Mouse (Mus musculus): ENCODE measurements around the gene Arfgef3. TPM values are rescaled to one million over a fixed set of nuclear protein-coding genes. Genes with fewer than 3 reads are reported as not detected.

Gene Arfgef3
- 6.4 and 6.5 TPM in 2 replicates for polyA plus RNA-seq (2015; fragmentation: Nextera tagmentation; extraction: Ambion mirVana)

DNA sequence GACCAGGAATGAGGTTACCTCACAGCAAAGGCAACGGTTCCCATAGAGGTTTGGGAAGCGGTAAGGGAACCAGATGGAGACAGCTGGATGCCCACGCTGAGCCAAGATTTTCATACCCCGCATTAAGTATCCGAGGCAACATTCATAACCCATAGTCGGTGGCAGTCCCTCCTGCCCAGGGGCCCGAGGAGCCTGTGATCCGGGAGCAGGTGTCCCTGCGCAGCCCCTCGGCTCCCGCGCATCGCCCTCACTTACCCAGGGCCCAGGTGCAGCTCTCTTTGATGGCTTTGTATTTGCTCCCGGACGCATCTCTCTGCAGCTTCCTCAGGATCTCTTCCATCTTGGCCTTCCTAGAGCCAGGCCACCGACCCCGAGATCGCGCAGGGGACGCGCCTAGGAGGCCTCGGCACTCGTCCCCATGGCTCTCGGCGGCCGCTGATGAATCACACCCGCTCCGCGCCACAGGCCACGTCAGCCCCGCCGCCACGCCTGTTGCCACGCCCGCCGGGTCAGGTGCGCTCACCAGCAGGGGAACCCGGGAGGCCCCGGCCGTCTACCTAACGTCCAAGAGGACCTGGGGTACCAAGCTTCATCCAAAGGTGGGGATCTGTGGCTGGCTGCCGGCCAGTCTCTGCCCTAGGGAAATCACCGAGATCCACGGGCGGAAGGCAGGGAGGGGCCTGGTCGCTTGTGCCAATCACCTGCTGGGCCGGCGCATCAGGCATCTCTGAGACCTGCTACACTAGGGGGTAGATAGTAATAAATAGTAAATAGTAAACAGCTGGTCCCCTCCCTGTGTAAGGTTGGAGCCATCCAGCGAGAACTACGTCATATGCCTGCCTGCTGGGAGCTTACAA lies at the start of gene Arfgef3:
Gene Arfgef3, minus strand, starts transcription at position 664 of the 857 bp plus-strand sequence.
- H3K4me1 ChIP-seq (replicated peaks): peaks cover 15% of the 10 kb centered on the region
- under 1% methylated on average over 50 of the region's 50 CpGs for WGBS

DNA sequence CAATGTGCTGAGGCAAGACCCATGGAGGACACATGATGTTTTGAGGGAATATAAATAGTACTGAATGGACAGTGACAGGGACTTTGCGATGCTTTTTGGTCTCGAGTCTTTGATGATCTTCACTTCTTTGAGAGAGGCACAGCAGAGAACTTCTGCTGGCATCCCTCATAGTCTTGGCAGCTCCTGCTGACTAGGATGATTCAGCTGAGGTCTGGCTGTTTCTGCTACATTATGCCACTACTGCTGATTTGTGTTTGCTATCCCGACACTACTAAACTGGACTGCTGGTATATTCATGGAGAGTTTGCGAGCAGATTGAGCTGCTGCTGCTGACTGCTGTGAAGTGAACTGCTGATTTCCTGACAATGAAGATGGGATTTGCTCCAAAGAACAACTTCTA lies 46.3 kb upstream of the Arfgef3 start:
- WGBS: 81% methylated on average over 4 of the region's 4 CpGs
- no peaks in the 10 kb centered on the region for H3K4me1 ChIP-seq (replicated peaks)
- H3K9ac ChIP-seq: no peak overlapping the region
- H3K27ac ChIP-seq (replicated peaks): no peak overlapping the region
- H3K4me3 ChIP-seq: no peak overlapping the region
- H3K27me3 ChIP-seq: no peaks in the 10 kb centered on the region
- no peak overlapping the region for H3K4me2 ChIP-seq
- no peaks in the 10 kb centered on the region for H3K36me3 ChIP-seq
- no peaks in the 10 kb centered on the region for H3K9me3 ChIP-seq
- no peak for ATAC-seq (ENCODE audit: low FRiP score, low read depth)

More for the DNA sequence above, at the start of gene Arfgef3:
- Histone ChIP-seq H3K9me3 (no peaks in the 10 kb centered on the region), H3K27me3 (no peaks in the 10 kb centered on the region), H3K4me3 (peak within 1 kb of the TSS; percentile 87), H3K4me2 (peak within 1 kb of the TSS; percentile 83), H3K27ac (replicated peaks) (peak within 1 kb of the TSS; percentile 97), H3K9ac (peak within 1 kb of the TSS; percentile 84), H3K36me3 (no peaks in the 10 kb centered on the region)
- peak; percentile 90 for ATAC-seq (ENCODE audit: low FRiP score, low read depth)

DNA sequence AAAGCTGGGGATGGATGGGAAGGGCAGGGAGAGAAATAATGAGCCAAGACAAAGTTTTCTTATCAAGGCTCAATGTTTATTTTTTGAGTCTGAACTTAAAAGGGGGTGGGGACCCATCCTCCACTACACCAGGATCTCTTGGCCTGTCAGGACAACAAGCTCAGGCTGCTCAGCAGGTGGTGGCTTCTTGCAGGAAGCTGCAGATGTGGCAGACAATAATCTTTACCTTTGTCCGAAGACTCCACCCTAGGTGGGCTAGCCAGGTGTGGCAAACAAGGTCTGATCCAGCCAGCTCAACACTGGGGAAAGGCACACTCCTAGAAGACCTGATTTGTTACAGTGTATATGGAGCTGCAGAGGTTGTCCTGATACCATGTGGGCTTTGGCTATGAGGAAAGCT lies 44.9 kb upstream of the Arfgef3 start:
- Histone ChIP-seq H3K9ac (no peak overlapping the region), H3K9me3 (no peaks in the 10 kb centered on the region), H3K36me3 (no peaks in the 10 kb centered on the region), H3K27me3 (no peaks in the 10 kb centered on the region), H3K4me2 (no peak overlapping the region), H3K27ac (replicated peaks) (no peak overlapping the region), H3K4me1 (replicated peaks) (no peaks in the 10 kb centered on the region), H3K4me3 (no peak overlapping the region)
- 46% methylated on average over 1 of the region's 1 CpGs for WGBS
- ATAC-seq (ENCODE audit: low FRiP score, low read depth): no peak

DNA sequence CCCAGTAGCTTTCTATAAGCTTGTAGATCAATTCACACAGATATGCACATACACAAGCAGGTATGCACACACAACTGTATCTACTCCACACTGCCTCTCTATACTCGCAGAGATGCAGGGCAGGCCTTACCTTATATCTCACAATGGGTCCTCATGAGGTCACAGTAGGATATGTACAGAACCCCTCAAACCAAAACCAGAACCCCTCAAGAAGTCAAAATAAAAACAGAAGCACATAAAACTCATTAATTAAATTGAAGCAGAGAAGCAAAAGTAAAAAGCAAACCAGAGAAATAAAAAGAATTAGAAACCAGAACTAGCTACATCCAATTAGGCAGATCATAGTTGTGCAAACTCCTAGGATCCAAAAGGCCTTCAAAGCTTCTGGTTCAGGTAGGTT lies 42.9 kb upstream of the Arfgef3 start, which contains the start of gene Gm4922:
Gene Gm4922, minus strand, starts transcription at position 101 of the 400 bp plus-strand sequence.
- WGBS: 93% methylated on average over 1 of the region's 1 CpGs
- Histone ChIP-seq H3K27me3 (no peaks in the 10 kb centered on the region), H3K4me1 (replicated peaks) (no peaks in the 10 kb centered on the region), H3K4me3 (no peak within 1 kb of the TSS), H3K9ac (no peak within 1 kb of the TSS), H3K9me3 (no peaks in the 10 kb centered on the region), H3K27ac (replicated peaks) (no peak within 1 kb of the TSS), H3K4me2 (no peak within 1 kb of the TSS), H3K36me3 (no peaks in the 10 kb centered on the region)
- no peak for ATAC-seq (ENCODE audit: low FRiP score, low read depth)

DNA sequence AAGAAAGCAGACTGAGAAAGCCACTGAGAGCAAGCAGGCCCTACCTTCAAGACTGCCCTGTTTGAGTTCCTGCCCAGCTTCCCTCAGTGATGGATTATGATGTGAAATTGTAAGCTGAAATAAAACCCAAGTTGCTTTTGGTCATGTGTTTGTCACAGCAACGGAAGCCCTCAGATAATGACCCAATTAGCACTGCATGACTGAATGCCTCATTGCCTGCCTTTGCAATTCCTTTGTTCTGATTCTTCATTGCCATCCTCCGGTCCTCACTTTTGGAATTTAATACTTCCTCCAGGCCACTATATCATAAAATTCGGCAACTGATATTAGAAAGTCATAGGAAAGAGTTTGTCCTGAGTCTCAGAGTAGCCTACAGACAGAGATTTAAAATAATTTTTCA lies 33.8 kb upstream of the Arfgef3 start:
- H3K4me1 ChIP-seq (replicated peaks): no peaks in the 10 kb centered on the region
- no peaks in the 10 kb centered on the region for H3K27me3 ChIP-seq
- H3K4me2 ChIP-seq: no peak overlapping the region
- H3K36me3 ChIP-seq: no peaks in the 10 kb centered on the region
- no peak overlapping the region for H3K27ac ChIP-seq (replicated peaks)
- ATAC-seq (ENCODE audit: low FRiP score, low read depth): no peak
- WGBS: 38% methylated on average over 3 of the region's 3 CpGs
- no peak overlapping the region for H3K9ac ChIP-seq
- H3K4me3 ChIP-seq: no peak overlapping the region
- no peaks in the 10 kb centered on the region for H3K9me3 ChIP-seq

DNA sequence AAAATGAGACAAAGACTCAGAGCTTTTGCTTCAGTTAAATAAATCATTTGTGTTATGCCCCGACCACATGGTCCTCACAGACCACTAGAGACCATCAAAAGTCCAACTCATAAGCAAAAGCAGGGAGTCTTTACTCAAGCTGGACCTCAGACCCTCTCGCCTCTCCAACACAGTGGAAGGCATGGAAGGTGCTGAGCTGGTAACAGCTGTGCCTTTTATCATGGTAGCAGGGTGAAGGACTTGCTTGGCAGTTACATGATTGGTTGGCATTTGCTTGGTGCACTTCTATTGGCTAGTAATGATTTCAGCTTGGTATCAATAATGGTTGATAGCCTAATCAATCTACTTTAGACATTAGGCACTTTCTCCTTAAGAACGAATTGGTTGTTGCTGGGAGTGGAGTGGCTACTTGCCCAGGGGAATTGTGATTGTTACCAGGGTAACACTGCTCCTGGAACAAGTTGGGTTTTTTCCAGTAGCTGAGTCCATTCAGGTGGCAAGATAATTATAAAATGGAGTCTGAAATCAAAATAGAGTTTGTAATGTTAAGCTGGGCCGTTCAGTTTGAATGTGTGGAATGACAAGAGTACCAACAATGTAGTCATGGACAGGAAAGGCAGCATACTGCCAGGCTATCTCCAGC lies 28.9 kb upstream of the Arfgef3 start:
- H3K36me3 ChIP-seq: no peaks in the 10 kb centered on the region
- H3K27ac ChIP-seq (replicated peaks): no peak overlapping the region
- no peaks in the 10 kb centered on the region for H3K9me3 ChIP-seq
- H3K4me1 ChIP-seq (replicated peaks): no peaks in the 10 kb centered on the region
- no peak overlapping the region for H3K4me3 ChIP-seq
- H3K4me2 ChIP-seq: no peak overlapping the region
- no peak overlapping the region for H3K9ac ChIP-seq
- H3K27me3 ChIP-seq: no peaks in the 10 kb centered on the region
- 56% methylated on average over 4 of the region's 4 CpGs for WGBS
- ATAC-seq (ENCODE audit: low FRiP score, low read depth): no peak

DNA sequence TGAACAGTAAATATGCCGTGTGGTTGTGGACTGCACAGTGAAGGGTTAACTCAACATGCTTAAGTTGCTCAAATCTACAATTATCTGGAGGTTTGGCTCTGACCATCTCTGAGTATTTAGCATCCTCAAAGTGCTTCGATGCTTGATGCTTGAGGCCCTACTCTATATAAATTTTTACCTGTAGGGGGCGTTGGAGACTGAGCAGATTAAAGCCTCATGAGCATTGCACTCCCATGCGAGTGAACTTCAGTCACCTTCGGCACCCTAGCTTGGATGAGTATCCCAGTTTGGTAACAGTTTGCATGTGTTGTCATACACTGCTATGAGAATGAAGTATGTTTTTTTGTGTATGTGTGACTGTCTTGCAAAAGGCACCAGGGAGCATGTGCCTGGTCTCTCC lies 26.2 kb upstream of the Arfgef3 start:
- ATAC-seq (ENCODE audit: low FRiP score, low read depth): no peak
- Histone ChIP-seq H3K4me3 (no peak overlapping the region), H3K36me3 (no peaks in the 10 kb centered on the region), H3K9ac (no peak overlapping the region), H3K9me3 (no peaks in the 10 kb centered on the region), H3K4me2 (no peak overlapping the region), H3K27ac (replicated peaks) (no peak overlapping the region), H3K27me3 (no peaks in the 10 kb centered on the region), H3K4me1 (replicated peaks) (no peaks in the 10 kb centered on the region)
- WGBS: 55% methylated on average over 5 of the region's 5 CpGs

DNA sequence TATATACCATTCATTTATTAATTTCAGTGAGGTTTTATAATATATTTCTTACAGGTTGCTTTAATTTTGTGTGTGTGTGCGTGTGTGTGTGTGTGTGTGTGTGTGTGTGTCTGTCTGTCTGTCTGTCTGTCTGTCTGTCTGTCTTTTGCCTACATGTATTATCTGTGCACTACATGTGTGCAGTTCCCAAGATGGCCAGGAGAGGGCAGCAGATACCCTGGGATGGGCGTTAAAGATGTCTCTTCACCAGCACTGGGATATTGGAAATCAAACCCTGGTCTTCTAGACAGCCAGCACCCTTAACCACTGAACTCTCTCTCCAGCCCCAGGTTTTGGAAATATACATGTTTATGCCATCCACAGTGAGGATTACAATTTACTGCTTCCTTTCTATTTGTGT lies 16.5 kb upstream of the Arfgef3 start:
- no peak for ATAC-seq (ENCODE audit: low FRiP score, low read depth)
- Histone ChIP-seq H3K4me2 (no peak overlapping the region), H3K27ac (replicated peaks) (no peak overlapping the region), H3K4me1 (replicated peaks) (no peaks in the 10 kb centered on the region), H3K4me3 (no peak overlapping the region), H3K9me3 (no peaks in the 10 kb centered on the region), H3K9ac (no peak overlapping the region), H3K36me3 (no peaks in the 10 kb centered on the region), H3K27me3 (no peaks in the 10 kb centered on the region)
- 46% methylated on average over 2 of the region's 2 CpGs for WGBS

DNA sequence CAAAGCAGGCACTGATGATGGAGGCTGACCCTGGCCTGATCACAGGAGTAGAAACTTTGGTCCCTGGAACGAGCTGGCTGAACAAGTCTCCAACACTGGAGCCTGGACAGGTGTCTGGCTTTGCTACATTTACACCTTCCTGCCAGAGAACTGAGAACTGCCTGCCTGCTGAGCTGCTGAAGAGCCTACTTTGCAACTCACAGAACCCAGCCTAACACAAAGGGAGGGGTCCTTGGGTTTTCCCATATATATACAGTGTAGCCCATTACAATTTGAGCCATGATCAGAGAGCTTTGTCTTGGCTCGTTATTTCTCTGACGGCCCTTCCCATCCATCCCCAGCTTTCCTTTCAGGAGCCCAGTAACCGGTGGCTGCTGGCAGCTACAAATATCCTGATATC lies 6.3 kb upstream of the Arfgef3 start:
- 81% methylated on average over 4 of the region's 4 CpGs for WGBS
- Histone ChIP-seq H3K27me3 (no peaks in the 10 kb centered on the region), H3K9me3 (no peaks in the 10 kb centered on the region), H3K27ac (replicated peaks) (no peak overlapping the region), H3K4me1 (replicated peaks) (no peaks in the 10 kb centered on the region), H3K4me2 (no peak overlapping the region), H3K9ac (no peak overlapping the region), H3K36me3 (no peaks in the 10 kb centered on the region), H3K4me3 (no peak overlapping the region)
- ATAC-seq (ENCODE audit: low FRiP score, low read depth): no peak

DNA sequence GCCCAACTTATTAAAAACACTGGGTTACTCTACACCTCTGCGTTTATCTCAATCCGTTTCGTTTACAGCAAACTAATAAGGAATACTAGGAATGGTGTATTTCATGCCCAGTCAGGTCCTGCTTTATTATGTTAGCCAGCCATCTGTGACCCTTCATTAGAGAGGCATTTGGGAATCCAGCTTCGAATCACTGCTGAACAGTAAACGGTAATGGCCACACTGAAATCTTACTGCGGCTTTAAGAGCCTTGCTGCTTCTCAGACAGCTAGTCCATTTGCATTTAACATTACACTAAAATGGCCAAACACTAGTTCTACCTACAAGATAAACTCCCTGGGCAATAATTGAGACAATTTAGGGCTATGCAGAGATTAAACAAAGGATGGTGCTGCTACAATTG lies 1.7 kb downstream of the Arfgef3 start:
- Histone ChIP-seq H3K4me1 (replicated peaks) (peaks cover 15% of the 10 kb centered on the region), H3K4me2 (peak overlapping the region; percentile 83), H3K27ac (replicated peaks) (peak overlapping the region; percentile 97), H3K9me3 (no peaks in the 10 kb centered on the region), H3K9ac (peak overlapping the region; percentile 84), H3K36me3 (no peaks in the 10 kb centered on the region), H3K4me3 (peak overlapping the region; percentile 87), H3K27me3 (no peaks in the 10 kb centered on the region)
- WGBS: 43% methylated on average over 6 of the region's 6 CpGs
- 0 out of 2 replicates have a peak, but pooled peaks have one; percentile 3 for ATAC-seq (ENCODE audit: low FRiP score, low read depth)

DNA sequence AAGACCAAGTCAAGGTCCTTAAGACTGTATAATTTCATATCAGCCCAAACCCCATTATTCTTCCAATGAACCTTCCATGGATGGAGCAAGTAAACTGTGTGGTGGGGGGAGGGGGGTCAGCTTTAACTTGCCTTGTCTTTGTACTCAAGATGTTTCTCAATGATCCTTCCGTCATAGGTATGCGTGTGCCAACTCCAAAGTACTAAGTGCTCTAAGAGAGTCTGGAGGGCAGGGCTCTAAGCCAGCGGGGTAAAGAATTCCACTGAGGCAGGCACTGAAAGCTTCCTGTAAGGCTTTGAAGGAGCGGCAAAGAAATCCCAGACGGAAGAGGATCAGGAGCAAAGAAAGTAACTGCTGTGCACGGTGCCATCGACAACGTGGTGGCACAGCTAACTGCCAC lies 2.7 kb downstream of the Arfgef3 start:
- H3K27ac ChIP-seq (replicated peaks): 0 out of 2 replicates have a peak overlapping the region, but pooled peaks have one; percentile 97
- 78% methylated on average over 8 of the region's 8 CpGs for WGBS
- no peaks in the 10 kb centered on the region for H3K27me3 ChIP-seq
- H3K9ac ChIP-seq: peak overlapping the region; percentile 84
- no peaks in the 10 kb centered on the region for H3K36me3 ChIP-seq
- H3K4me3 ChIP-seq: peak overlapping the region; percentile 87
- ATAC-seq (ENCODE audit: low FRiP score, low read depth): no peak
- peak overlapping the region; percentile 83 for H3K4me2 ChIP-seq
- peaks cover 15% of the 10 kb centered on the region for H3K4me1 ChIP-seq (replicated peaks)
- no peaks in the 10 kb centered on the region for H3K9me3 ChIP-seq

DNA sequence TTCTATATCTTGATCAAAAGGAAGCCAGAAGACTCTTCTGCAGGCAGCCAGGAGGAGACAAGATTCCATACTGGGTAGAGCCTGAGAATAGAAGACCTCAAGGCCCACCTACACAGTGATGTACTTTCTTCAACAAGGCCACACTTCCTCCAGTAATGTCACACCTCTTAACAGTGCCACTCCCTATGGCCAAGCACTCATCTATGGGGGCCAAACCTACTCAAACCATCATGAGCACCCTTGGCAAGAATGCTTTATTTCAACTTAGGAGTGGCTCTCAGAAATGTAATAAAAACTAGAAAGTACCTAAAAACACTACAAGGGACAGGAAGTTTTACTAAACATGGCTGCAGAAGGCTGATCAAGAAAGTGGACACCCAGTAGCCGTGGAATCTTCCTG lies 15.2 kb downstream of the Arfgef3 start:
- WGBS: 87% methylated on average over 1 of the region's 1 CpGs
- no peaks in the 10 kb centered on the region for H3K4me1 ChIP-seq (replicated peaks)
- no peak overlapping the region for H3K4me3 ChIP-seq
- H3K4me2 ChIP-seq: no peak overlapping the region
- H3K27ac ChIP-seq (replicated peaks): no peak overlapping the region
- H3K9me3 ChIP-seq: no peaks in the 10 kb centered on the region
- no peak overlapping the region for H3K9ac ChIP-seq
- H3K27me3 ChIP-seq: no peaks in the 10 kb centered on the region
- ATAC-seq (ENCODE audit: low FRiP score, low read depth): no peak
- H3K36me3 ChIP-seq: peaks cover 3% of the 10 kb centered on the region; the same call in 1 of the 2 replicates

All from hindbrain, embryonic 15.5 days (tissue).